Mouse (Mus musculus): ENCODE results near the gene Coa3. TPM values are rescaled to one million over a fixed set of nuclear protein-coding genes. Genes with fewer than 3 reads are reported as not detected.

Coa3 gene
- total and polyA plus RNA-seq, 3 experiments = 117 to 285 (median 177) TPM

- DNase-seq (ENCODE audit: extremely low read depth) = no peak
- H3K79me2 ChIP-seq (replicated peaks; ENCODE audit: control insufficient read depth, extremely low read depth, insufficient read depth, poor library complexity, severe bottlenecking) = no peaks in the 10 kb centered on the region
- no peak overlapping the region for H3K4me3 ChIP-seq (replicated peaks in 1 of 3; ENCODE audit: low read depth in 2 of 3, low read length in 2 of 3, poor library complexity in 1 of 3)
- H3K27me3 ChIP-seq (replicated peaks) = peaks cover 30% of the 10 kb centered on the region
- in situ Hi-C loops (cut with MboI; ENCODE audit: low pct_ligation_motif_present, low pct_unique_long_range_greater_than_20kb, low sequenced_read_pairs) (no loop called here), dilution Hi-C loops (cut with MboI; ENCODE audit: extremely low pct_ligation_motif_present, extremely low pct_unique_long_range_greater_than_20kb, low sequenced_read_pairs) (no loop called here)
- H3K4me2 ChIP-seq (ENCODE audit: insufficient read depth, low read depth, poor library complexity, severe bottlenecking) = no peak overlapping the region
- TF ChIP-seq RAD21 (IDR thresholded peaks at IDR 0.05; ENCODE audit: low read depth, low read length) (no peak), ETS1 (conservative IDR thresholded peaks at IDR 0.05; ENCODE audit: low read depth, low read length) (no peak), SMC3 (IDR thresholded peaks at IDR 0.05; ENCODE audit: low read depth, low read length) (no peak), USF2 (conservative IDR thresholded peaks at IDR 0.05; ENCODE audit: low read depth, low read length) (no peak), ZKSCAN1 (IDR thresholded peaks at IDR 0.05; ENCODE audit: borderline replicate concordance, low read depth, low read length) (no peak), ZMIZ1 (IDR thresholded peaks at IDR 0.05; ENCODE audit: low read depth, low read length) (no peak)
- H3K36me3 ChIP-seq (replicated peaks in 1 of 2; ENCODE audit: control insufficient read depth in 1 of 2, insufficient read depth in 1 of 2, low read length in 1 of 2) = no peaks in the 10 kb centered on the region
- peaks cover 6 to 26% of the 10 kb centered on the region in 2 experiments for H3K4me1 ChIP-seq (ENCODE audit: control insufficient read depth in 1 of 2, insufficient read depth in 2 of 2)
- H3K27ac ChIP-seq (ENCODE audit: insufficient read depth, low read depth) = no peak overlapping the region
- peaks cover 2% of the 10 kb centered on the region for H3K9me3 ChIP-seq (replicated peaks; ENCODE audit: low read length)
- H3K9ac ChIP-seq (ENCODE audit: insufficient read depth, low read depth) = no peak overlapping the region
These were observed 48.8 kb downstream of the Coa3 start for GRCm38 (mm10) chr11:101230061-101230511.

DNA sequence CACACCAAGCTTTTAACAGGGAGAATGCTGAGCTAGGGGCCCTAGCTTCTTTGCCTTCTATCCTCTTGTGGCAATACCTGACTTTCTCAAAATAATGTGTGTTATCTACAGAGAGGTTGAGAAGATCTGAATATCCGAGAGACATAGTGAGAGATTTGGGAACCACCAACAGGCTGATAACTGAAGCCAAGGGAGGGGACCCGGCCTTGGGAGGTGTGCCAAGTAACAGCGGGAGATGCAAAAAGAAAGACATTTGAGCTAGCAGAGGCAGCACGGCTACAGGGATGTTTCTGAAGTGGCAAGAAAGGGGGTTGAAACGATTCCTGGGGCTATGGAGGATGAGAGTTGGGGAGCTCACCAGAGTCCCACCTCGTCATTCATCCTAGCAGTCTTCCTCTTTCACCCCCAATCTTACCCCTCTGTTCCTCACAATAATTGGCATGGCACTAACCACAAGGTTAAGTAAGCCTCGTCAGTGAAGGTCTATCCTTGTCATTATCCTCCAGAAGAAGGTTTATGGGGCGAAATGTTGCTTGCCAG, 49.5 kb downstream of the Coa3 start:
- Histone ChIP-seq H3K79me2 (replicated peaks; ENCODE audit: control insufficient read depth, extremely low read depth, insufficient read depth, poor library complexity, severe bottlenecking) (peaks cover 4% of the 10 kb centered on the region; the same call in 1 of the 2 replicates), H3K27me3 (replicated peaks) (peaks cover 30% of the 10 kb centered on the region), H3K9me3 (replicated peaks; ENCODE audit: low read length) (peaks cover 2% of the 10 kb centered on the region), H3K4me1 (ENCODE audit: control insufficient read depth in 1 of 2, insufficient read depth in 2 of 2) (peaks cover 6 to 32% of the 10 kb centered on the region in 2 experiments), H3K4me3 (replicated peaks in 1 of 3; ENCODE audit: low read depth in 2 of 3, low read length in 2 of 3, poor library complexity in 1 of 3) (no peak overlapping the region), H3K27ac (ENCODE audit: insufficient read depth, low read depth) (no peak overlapping the region), H3K36me3 (replicated peaks in 1 of 2; ENCODE audit: control insufficient read depth in 1 of 2, insufficient read depth in 1 of 2, low read length in 1 of 2) (no peaks in the 10 kb centered on the region), H3K4me2 (ENCODE audit: insufficient read depth, low read depth, poor library complexity, severe bottlenecking) (no peak overlapping the region), H3K9ac (ENCODE audit: insufficient read depth, low read depth) (no peak overlapping the region)
- no peak for TF ChIP-seq CHD2 (IDR thresholded peaks at IDR 0.05; ENCODE audit: low read length)
- in situ Hi-C loops (cut with MboI; ENCODE audit: low pct_ligation_motif_present, low pct_unique_long_range_greater_than_20kb, low sequenced_read_pairs) = no loop called here
- no peak for DNase-seq (ENCODE audit: extremely low read depth)
- dilution Hi-C loops (cut with MboI; ENCODE audit: extremely low pct_ligation_motif_present, extremely low pct_unique_long_range_greater_than_20kb, low sequenced_read_pairs) = no loop called here

Other genes starting within 250 kb of the Coa3 start
Only the 20 nearest of the 29 such genes appear.
- gene Retreg3, start 159.2 kb downstream of the Coa3 start, total RNA-seq (2012; rRNA removed) = 46.5 and 48.2 TPM in 2 replicates
- gene Retreg3, start 159.2 kb downstream of the Coa3 start, total RNA-seq (2014; rRNA removed) = 50.3 and 55.9 TPM in 2 replicates
- 53.6 and 54.3 TPM in 2 replicates for gene Retreg3, start 159.2 kb downstream of the Coa3 start, polyA plus RNA-seq (2012; ENCODE audit: insufficient read length, low read depth)
- gene Tubg1, start 159.2 kb downstream of the Coa3 start, total RNA-seq (2012; rRNA removed) = 108 and 116 TPM in 2 replicates
- 53.7 and 57.4 TPM in 2 replicates for gene Tubg1, start 159.2 kb downstream of the Coa3 start, total RNA-seq (2014; rRNA removed)
- 182 and 190 TPM in 2 replicates for gene Tubg1, start 159.2 kb downstream of the Coa3 start, polyA plus RNA-seq (2012; ENCODE audit: insufficient read length, low read depth)
- gene Tubg2, start 123.2 kb downstream of the Coa3 start, total RNA-seq (2012; rRNA removed) = 3.1 and 4.7 TPM in 2 replicates
- gene Tubg2, start 123.2 kb downstream of the Coa3 start, total RNA-seq (2014; rRNA removed) = 1.2 and 2.1 TPM in 2 replicates
- gene Tubg2, start 123.2 kb downstream of the Coa3 start, polyA plus RNA-seq (2012; ENCODE audit: insufficient read length, low read depth) = 8.7 and 10.5 TPM in 2 replicates
- gene Cntnap1, start 108.6 kb downstream of the Coa3 start, total RNA-seq (2012; rRNA removed) = 15.6 and 16.7 TPM in 2 replicates
- 3.6 and 4.4 TPM in 2 replicates for gene Cntnap1, start 108.6 kb downstream of the Coa3 start, total RNA-seq (2014; rRNA removed)
- 17.9 and 19.5 TPM in 2 replicates for gene Cntnap1, start 108.6 kb downstream of the Coa3 start, polyA plus RNA-seq (2012; ENCODE audit: insufficient read length, low read depth)
- 16.3 and 20.3 TPM in 2 replicates for gene Plekhh3, start 107.8 kb downstream of the Coa3 start, total RNA-seq (2012; rRNA removed)
- 2.8 and 2.9 TPM in 2 replicates for gene Plekhh3, start 107.8 kb downstream of the Coa3 start, total RNA-seq (2014; rRNA removed)
- 3.7 and 5.0 TPM in 2 replicates for gene Plekhh3, start 107.8 kb downstream of the Coa3 start, polyA plus RNA-seq (2012; ENCODE audit: insufficient read length, low read depth)
- 29.6 and 58.7 TPM in 2 replicates for gene Ccr10, start 103.7 kb downstream of the Coa3 start, total RNA-seq (2012; rRNA removed)
- 14.1 and 17.2 TPM in 2 replicates for gene Ccr10, start 103.7 kb downstream of the Coa3 start, total RNA-seq (2014; rRNA removed)
- 12.3 TPM in 2 replicates for gene Ccr10, start 103.7 kb downstream of the Coa3 start, polyA plus RNA-seq (2012; ENCODE audit: insufficient read length, low read depth)
- 11.1 and 15.3 TPM in 2 replicates for gene Ezh1, start 52.7 kb downstream of the Coa3 start, total RNA-seq (2012; rRNA removed)
- 8.5 and 8.7 TPM in 2 replicates for gene Ezh1, start 52.7 kb downstream of the Coa3 start, total RNA-seq (2014; rRNA removed)
- 10.8 and 12.1 TPM in 2 replicates for gene Ezh1, start 52.7 kb downstream of the Coa3 start, polyA plus RNA-seq (2012; ENCODE audit: insufficient read length, low read depth)
- 1.3 and 1.5 TPM in 2 replicates for gene Ramp2, start 33.1 kb downstream of the Coa3 start, total RNA-seq (2012; rRNA removed)
- 0.26 TPM in 1 of 2 replicates, not detected in the other for gene Ramp2, start 33.1 kb downstream of the Coa3 start, total RNA-seq (2014; rRNA removed)
- gene Ramp2, start 33.1 kb downstream of the Coa3 start, polyA plus RNA-seq (2012; ENCODE audit: insufficient read length, low read depth) = 0.33 and 0.80 TPM in 2 replicates
- gene Vps25, start 25.4 kb downstream of the Coa3 start, total RNA-seq (2012; rRNA removed) = 102 and 132 TPM in 2 replicates
- gene Vps25, start 25.4 kb downstream of the Coa3 start, total RNA-seq (2014; rRNA removed) = 97.7 and 105 TPM in 2 replicates
- 210 and 211 TPM in 2 replicates for gene Vps25, start 25.4 kb downstream of the Coa3 start, polyA plus RNA-seq (2012; ENCODE audit: insufficient read length, low read depth)
- 0.85 and 1.2 TPM in 2 replicates for gene Wnk4, start 18.5 kb downstream of the Coa3 start, total RNA-seq (2012; rRNA removed)
- gene Wnk4, start 18.5 kb downstream of the Coa3 start, total RNA-seq (2014; rRNA removed) = 0.62 and 0.90 TPM in 2 replicates
- 5.4 and 7.8 TPM in 2 replicates for gene Wnk4, start 18.5 kb downstream of the Coa3 start, polyA plus RNA-seq (2012; ENCODE audit: insufficient read length, low read depth)
- 2.5 and 3.4 TPM in 2 replicates for gene Cntd1, start 102 bp downstream of the Coa3 start, total RNA-seq (2012; rRNA removed)
- 0.65 and 0.98 TPM in 2 replicates for gene Cntd1, start 102 bp downstream of the Coa3 start, total RNA-seq (2014; rRNA removed)
- 0.85 and 0.96 TPM in 2 replicates for gene Cntd1, start 102 bp downstream of the Coa3 start, polyA plus RNA-seq (2012; ENCODE audit: insufficient read length, low read depth)
- 280 and 282 TPM in 2 replicates for gene Becn1, start 23.2 kb upstream of the Coa3 start, total RNA-seq (2012; rRNA removed)
- gene Becn1, start 23.2 kb upstream of the Coa3 start, total RNA-seq (2014; rRNA removed) = 207 and 224 TPM in 2 replicates
- 177 and 237 TPM in 2 replicates for gene Becn1, start 23.2 kb upstream of the Coa3 start, polyA plus RNA-seq (2012; ENCODE audit: insufficient read length, low read depth)
- 86.1 and 108 TPM in 2 replicates for gene Psme3, start 37.1 kb upstream of the Coa3 start, total RNA-seq (2012; rRNA removed)
- gene Psme3, start 37.1 kb upstream of the Coa3 start, total RNA-seq (2014; rRNA removed) = 199 and 208 TPM in 2 replicates
- 496 and 527 TPM in 2 replicates for gene Psme3, start 37.1 kb upstream of the Coa3 start, polyA plus RNA-seq (2012; ENCODE audit: insufficient read length, low read depth)
- gene Aoc2, start 45.9 kb upstream of the Coa3 start, total RNA-seq (2012; rRNA removed) = 5.0 and 5.5 TPM in 2 replicates
- gene Aoc2, start 45.9 kb upstream of the Coa3 start, total RNA-seq (2014; rRNA removed) = 3.6 and 4.3 TPM in 2 replicates
- gene Aoc2, start 45.9 kb upstream of the Coa3 start, polyA plus RNA-seq (2012; ENCODE audit: insufficient read length, low read depth) = 10.7 and 12.1 TPM in 2 replicates
- 0.25 and 0.29 TPM in 2 replicates for gene Aoc3, start 51.5 kb upstream of the Coa3 start, total RNA-seq (2012; rRNA removed)
- 0.28 and 0.30 TPM in 2 replicates for gene Aoc3, start 51.5 kb upstream of the Coa3 start, total RNA-seq (2014; rRNA removed)
- 0.86 and 0.99 TPM in 2 replicates for gene Aoc3, start 51.5 kb upstream of the Coa3 start, polyA plus RNA-seq (2012; ENCODE audit: insufficient read length, low read depth)
- gene G6pc, start 88.4 kb upstream of the Coa3 start, total RNA-seq (2012; rRNA removed) = 0.08 TPM in 1 of 2 replicates, not detected in the other
- not detected in 2 replicates for gene G6pc, start 88.4 kb upstream of the Coa3 start, total RNA-seq (2014; rRNA removed)
- not detected in 2 replicates for gene G6pc, start 88.4 kb upstream of the Coa3 start, polyA plus RNA-seq (2012; ENCODE audit: insufficient read length, low read depth)
- gene Aarsd1, start 138.5 kb upstream of the Coa3 start, total RNA-seq (2012; rRNA removed) = 133 and 134 TPM in 2 replicates
- gene Aarsd1, start 138.5 kb upstream of the Coa3 start, total RNA-seq (2014; rRNA removed) = 78.2 and 81.5 TPM in 2 replicates
- 84.5 and 99.8 TPM in 2 replicates for gene Aarsd1, start 138.5 kb upstream of the Coa3 start, polyA plus RNA-seq (2012; ENCODE audit: insufficient read length, low read depth)
- 8.3 and 8.4 TPM in 2 replicates for gene Gm27029, start 145.7 kb upstream of the Coa3 start, total RNA-seq (2012; rRNA removed)
- gene Gm27029, start 145.7 kb upstream of the Coa3 start, total RNA-seq (2014; rRNA removed) = 1.7 and 2.3 TPM in 2 replicates
- 6.2 and 8.7 TPM in 2 replicates for gene Gm27029, start 145.7 kb upstream of the Coa3 start, polyA plus RNA-seq (2012; ENCODE audit: insufficient read length, low read depth)
- gene Rundc1, start 146.0 kb upstream of the Coa3 start, total RNA-seq (2012; rRNA removed) = 10.1 and 10.7 TPM in 2 replicates
- 6.4 and 6.8 TPM in 2 replicates for gene Rundc1, start 146.0 kb upstream of the Coa3 start, total RNA-seq (2014; rRNA removed)
- gene Rundc1, start 146.0 kb upstream of the Coa3 start, polyA plus RNA-seq (2012; ENCODE audit: insufficient read length, low read depth) = 12.7 and 13.5 TPM in 2 replicates
- gene Ptges3l, start 146.2 kb upstream of the Coa3 start, total RNA-seq (2012; rRNA removed) = 2.3 and 2.4 TPM in 2 replicates
- gene Ptges3l, start 146.2 kb upstream of the Coa3 start, total RNA-seq (2014; rRNA removed) = 1.9 and 2.3 TPM in 2 replicates
- 2.2 and 3.0 TPM in 2 replicates for gene Ptges3l, start 146.2 kb upstream of the Coa3 start, polyA plus RNA-seq (2012; ENCODE audit: insufficient read length, low read depth)